Mouse (Mus musculus) hindbrain, embryonic 13.5 days (tissue): ENCODE results near the gene Mdc1. TPM values are rescaled to one million over a fixed set of nuclear protein-coding genes. Genes with fewer than 3 reads are reported as not detected.

ENCODE experiments used
- ATAC-seq: fragments of 200-750 bp; cut with Nextera tagmentation; 2 replicates; pipeline ENCODE4 v1.8.0; 2017; ENCODE audit warnings: moderate TSS enrichment; ENCODE audit not compliant: low FRiP score
- H3K27ac ChIP-seq: fragments of 300-500 bp; sonication (generic); 2 replicates; pipeline ENCODE4 v1.5.1; 2015; ENCODE audit warnings: inconsistent platforms, mild to moderate bottlenecking, moderate library complexity
- H3K27me3 ChIP-seq: fragments of 300-500 bp; sonication (generic); 2 replicates; pipeline ENCODE4 v1.6.1; 2015; ENCODE audit warnings: mild to moderate bottlenecking, inconsistent platforms
- H3K36me3 ChIP-seq: fragments of 300-500 bp; sonication (generic); 2 replicates; pipeline ENCODE4 v1.6.1; 2015; ENCODE audit warnings: mild to moderate bottlenecking, inconsistent platforms
- H3K4me1 ChIP-seq: fragments of 300-500 bp; sonication (generic); replicated peaks from 2 replicates; pipeline ENCODE4 v1.6.1; 2015; ENCODE audit warnings: inconsistent platforms
- H3K4me2 ChIP-seq: fragments of 300-500 bp; sonication (generic); 2 replicates; pipeline ENCODE4 v1.6.1; 2015; ENCODE audit warnings: inconsistent platforms, mild to moderate bottlenecking, moderate library complexity
- H3K4me3 ChIP-seq: fragments of 300-500 bp; sonication (generic); 2 replicates; pipeline ENCODE4 v1.5.1; 2015; ENCODE audit warnings: mild to moderate bottlenecking, inconsistent platforms
- H3K9ac ChIP-seq: fragments of 300-500 bp; sonication (generic); 2 replicates; pipeline ENCODE4 v1.6.1; 2015; ENCODE audit warnings: mild to moderate bottlenecking, inconsistent platforms
- H3K9me3 ChIP-seq: fragments of 300-500 bp; sonication (generic); 2 replicates; pipeline ENCODE4 v1.6.1; 2016; ENCODE audit warnings: inconsistent platforms
- WGBS: fragments of 180-500 bp; shearing (Covaris S2); methylation state at CpG from one replicate; pipeline ENCODE4 v1.1.7; 2015; 5-methylcytosine and 5-hydroxymethylcytosine counted together
- polyA plus RNA-seq: library from polyadenylated mRNA; unstranded; fragments of >200 nt; fragmentation: Nextera tagmentation; extraction: Ambion mirVana; gene quantifications from 2 replicates; pipeline ENCODE4 v1.2.1, GENCODE M21; 2015

Mdc1 gene
- polyA plus RNA-seq, 1 experiment from 2014 or later = 11.3 TPM

GRCm38 (mm10) chr17:35864832-35865353 is 23.6 kb downstream of the Mdc1 start:
- Histone ChIP-seq H3K9me3 (no peaks in the 10 kb centered on the region), H3K36me3 (no peaks in the 10 kb centered on the region), H3K4me3 (peak overlapping the region; percentile 67), H3K27ac (peak overlapping the region; percentile 98), H3K27me3 (no peaks in the 10 kb centered on the region), H3K9ac (peak overlapping the region; percentile 94), H3K4me1 (peaks cover 56% of the 10 kb centered on the region), H3K4me2 (peak overlapping the region; percentile 100)
- WGBS = 25% methylated on average over 10 of the region's 10 CpGs
- ATAC-seq = no peak

- peaks cover 60% of the 10 kb centered on the region for H3K4me1 ChIP-seq
- peak; percentile 68 for ATAC-seq
Observed at GRCm38 (mm10) chr17:35865481-35866280, 24.4 kb downstream of the Mdc1 start, which contains the start of gene Ppp1r18. TSS of gene Ppp1r18 (plus strand) at chr17:35865593.

GRCm38 (mm10) chr17:35866281-35866831 is 25.0 kb downstream of the Mdc1 start:
- Histone ChIP-seq H3K9me3 (no peaks in the 10 kb centered on the region), H3K4me2 (peak overlapping the region; percentile 100), H3K9ac (peak overlapping the region; percentile 94), H3K4me1 (peaks cover 64% of the 10 kb centered on the region), H3K36me3 (peaks cover 8% of the 10 kb centered on the region), H3K4me3 (peak overlapping the region; percentile 67), H3K27ac (peak overlapping the region; percentile 98), H3K27me3 (no peaks in the 10 kb centered on the region)
- 1% methylated on average over 37 of the region's 38 CpGs for WGBS
- peak; percentile 24 for ATAC-seq

More at GRCm38 (mm10) chr17:35865481-35866280, 24.4 kb downstream of the Mdc1 start, which contains the start of gene Ppp1r18:
- Histone ChIP-seq H3K9ac (peak within 1 kb of the TSS; percentile 94), H3K36me3 (peaks cover 4% of the 10 kb centered on the region), H3K27me3 (no peaks in the 10 kb centered on the region), H3K4me2 (peak within 1 kb of the TSS; percentile 100), H3K9me3 (no peaks in the 10 kb centered on the region), H3K4me3 (peak within 1 kb of the TSS; percentile 67), H3K27ac (peak within 1 kb of the TSS; percentile 98)
- under 1% methylated on average over 45 of the region's 48 CpGs for WGBS

GRCm38 (mm10) chr17:35866911-35867890 is 25.9 kb downstream of the Mdc1 start:
- Histone ChIP-seq H3K4me2 (peak overlapping the region; percentile 100), H3K9me3 (no peaks in the 10 kb centered on the region), H3K9ac (peak overlapping the region; percentile 94), H3K27me3 (no peaks in the 10 kb centered on the region), H3K4me3 (peak overlapping the region; percentile 67), H3K27ac (peak overlapping the region; percentile 98), H3K36me3 (peaks cover 9% of the 10 kb centered on the region), H3K4me1 (peaks cover 65% of the 10 kb centered on the region)
- 10% methylated on average over 26 of the region's 26 CpGs for WGBS
- no peak; the same call in 1 of the 2 replicates for ATAC-seq

DNA sequence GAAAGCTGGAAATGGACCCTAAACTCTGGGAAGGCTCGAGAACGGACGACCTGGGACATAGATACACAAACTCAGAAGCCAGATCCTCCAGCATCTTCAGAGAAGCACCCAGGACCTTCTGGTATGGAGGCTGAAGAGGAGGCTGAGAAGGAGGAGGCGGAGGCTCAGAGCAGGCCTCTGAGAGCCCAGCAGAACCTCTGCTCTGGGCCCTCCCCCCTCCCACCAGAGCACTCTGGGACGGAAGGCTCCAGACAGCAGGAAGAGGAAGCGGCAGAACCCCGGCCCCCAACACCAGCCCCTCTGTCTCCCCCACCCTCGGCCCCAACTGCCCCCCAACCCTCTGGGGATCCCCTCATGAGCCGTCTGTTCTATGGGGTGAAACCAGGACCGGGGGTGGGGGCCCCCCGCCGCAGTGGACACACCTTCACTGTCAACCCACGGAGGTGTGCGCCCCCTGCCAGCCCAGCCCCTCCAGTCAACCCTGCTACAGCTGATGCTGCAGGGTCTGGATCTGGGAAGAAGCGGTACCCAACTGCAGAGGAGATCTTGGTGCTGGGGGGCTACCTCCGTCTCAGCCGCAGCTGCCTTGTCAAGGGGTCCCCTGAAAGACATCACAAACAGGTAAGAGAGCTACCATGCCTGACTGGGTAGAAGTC is 27.0 kb downstream of the Mdc1 start:
- Histone ChIP-seq H3K9ac (peak overlapping the region; percentile 94), H3K4me3 (peak overlapping the region; percentile 67), H3K27ac (peak overlapping the region; percentile 98), H3K27me3 (no peaks in the 10 kb centered on the region), H3K36me3 (peaks cover 15% of the 10 kb centered on the region), H3K9me3 (no peaks in the 10 kb centered on the region), H3K4me1 (peaks cover 76% of the 10 kb centered on the region), H3K4me2 (peak overlapping the region; percentile 100)
- no peak for ATAC-seq
- 30% methylated on average over 16 of the region's 17 CpGs for WGBS

DNA sequence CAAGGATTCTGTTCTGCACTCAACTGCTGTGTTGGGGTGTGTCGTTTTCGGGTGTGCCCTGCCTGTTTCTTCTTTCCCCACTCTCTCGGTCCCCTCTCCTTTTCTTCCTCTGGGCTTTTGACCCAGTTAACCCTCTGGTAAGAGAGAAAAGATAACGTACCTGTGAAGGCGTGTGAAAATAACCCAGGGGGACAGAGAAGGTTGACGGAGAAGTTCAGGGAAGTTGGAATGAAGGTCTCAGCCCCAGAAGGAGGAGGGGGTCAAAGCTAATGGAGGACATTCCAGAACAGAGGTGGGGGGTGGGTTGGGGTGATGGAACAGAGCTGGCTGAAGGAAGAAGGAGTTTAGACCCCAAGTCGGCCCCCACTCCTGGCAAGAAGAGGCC is 27.6 kb downstream of the Mdc1 start:
- peaks cover 82% of the 10 kb centered on the region for H3K4me1 ChIP-seq
- no peaks in the 10 kb centered on the region for H3K9me3 ChIP-seq
- H3K27me3 ChIP-seq = no peaks in the 10 kb centered on the region
- WGBS = 3% methylated on average over 7 of the region's 7 CpGs
- no peak for ATAC-seq
- H3K36me3 ChIP-seq = peaks cover 18% of the 10 kb centered on the region
- H3K4me2 ChIP-seq = peak overlapping the region; percentile 100
- H3K9ac ChIP-seq = peak overlapping the region; percentile 94
- H3K4me3 ChIP-seq = peak overlapping the region; percentile 67
- peak overlapping the region; percentile 98 for H3K27ac ChIP-seq

DNA sequence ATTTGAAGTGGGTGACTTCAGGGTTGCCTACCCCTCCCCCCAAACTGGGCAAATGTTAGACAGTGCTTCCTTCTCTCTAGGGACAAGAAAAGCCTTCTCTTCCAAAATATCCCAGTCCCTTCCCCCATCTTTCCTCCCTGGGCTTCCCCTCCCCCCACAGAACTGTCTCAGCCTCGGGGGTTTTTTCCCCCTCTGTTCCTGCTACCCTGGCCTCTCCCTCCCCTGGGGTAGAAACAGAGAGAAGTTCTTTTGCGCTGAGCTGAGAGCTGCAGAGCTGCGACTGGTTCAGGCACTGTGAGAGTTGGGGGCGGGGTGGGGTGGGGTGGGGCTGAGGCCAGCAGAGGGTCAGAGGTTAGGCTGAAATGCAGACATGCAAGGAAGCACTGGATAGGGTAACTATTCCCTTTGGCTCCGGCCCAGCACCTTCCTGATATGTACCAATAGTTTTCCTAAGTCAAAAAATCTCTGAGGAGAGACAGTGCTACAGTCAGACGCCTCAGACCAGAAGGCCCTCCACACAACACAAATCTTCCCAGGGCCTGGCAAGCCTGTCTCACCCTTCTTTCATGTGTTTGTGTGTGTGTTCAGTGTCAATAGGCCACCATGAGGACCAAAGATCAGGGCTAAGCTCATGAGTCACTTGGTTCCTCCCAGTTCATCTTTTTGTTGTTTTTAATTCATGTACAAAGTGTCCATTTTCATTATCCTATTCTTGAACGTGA is 28.2 kb downstream of the Mdc1 start:
- WGBS = 2% methylated on average over 7 of the region's 7 CpGs
- peaks cover 82% of the 10 kb centered on the region for H3K4me1 ChIP-seq
- H3K9ac ChIP-seq = peak overlapping the region; percentile 94
- peak overlapping the region; percentile 98 for H3K27ac ChIP-seq
- ATAC-seq = no peak
- H3K9me3 ChIP-seq = no peaks in the 10 kb centered on the region
- peak overlapping the region; percentile 100 for H3K4me2 ChIP-seq
- peaks cover 23% of the 10 kb centered on the region for H3K36me3 ChIP-seq
- peak overlapping the region; percentile 67 for H3K4me3 ChIP-seq
- no peaks in the 10 kb centered on the region for H3K27me3 ChIP-seq

DNA sequence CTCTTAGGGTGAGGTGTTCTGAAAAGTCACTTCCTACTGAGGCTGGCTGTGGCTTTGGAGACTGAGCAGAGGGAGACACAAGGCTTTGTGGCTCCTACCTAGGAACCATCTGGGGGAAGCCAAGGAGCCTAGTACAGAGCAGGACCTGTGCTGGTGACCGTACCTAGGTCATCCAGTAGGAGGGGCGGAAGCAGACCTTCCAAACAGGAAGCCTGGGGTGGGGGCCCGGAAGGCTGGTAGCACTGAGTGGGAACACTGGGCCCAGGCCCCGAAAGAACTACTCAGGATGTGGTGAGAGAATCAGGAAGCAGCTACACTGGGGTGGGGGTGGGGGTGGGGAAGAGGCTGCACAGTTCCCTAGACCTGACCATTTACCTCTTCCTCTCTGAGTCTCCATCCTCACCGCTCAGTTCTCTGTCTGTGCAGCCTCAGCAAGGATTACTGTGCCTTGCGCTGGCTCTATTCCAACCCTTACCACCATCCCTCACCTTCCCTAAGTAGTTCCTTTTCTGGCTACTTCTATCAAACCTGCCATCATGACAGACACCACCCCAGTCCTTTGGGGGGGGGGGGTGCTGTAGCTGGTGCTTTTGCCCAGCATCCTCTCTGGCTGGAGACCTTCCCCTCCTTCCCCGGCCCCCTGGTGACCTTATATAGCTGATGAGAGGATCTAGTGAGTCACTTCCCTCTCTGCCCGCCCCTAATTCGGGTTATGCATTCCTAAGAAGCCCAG is 29.0 kb downstream of the Mdc1 start:
- 71% methylated on average over 9 of the region's 9 CpGs for WGBS
- no peaks in the 10 kb centered on the region for H3K9me3 ChIP-seq
- peak overlapping the region; percentile 98 for H3K27ac ChIP-seq
- no peak for ATAC-seq
- H3K4me1 ChIP-seq = peaks cover 76% of the 10 kb centered on the region
- H3K4me2 ChIP-seq = peak overlapping the region; percentile 100
- H3K27me3 ChIP-seq = no peaks in the 10 kb centered on the region
- H3K9ac ChIP-seq = peak overlapping the region; percentile 94
- peak overlapping the region; percentile 67 for H3K4me3 ChIP-seq
- peaks cover 31% of the 10 kb centered on the region for H3K36me3 ChIP-seq

- WGBS = 89% methylated on average over 8 of the region's 8 CpGs
Observed at GRCm38 (mm10) chr17:35870884-35871696, 29.8 kb downstream of the Mdc1 start.

More at GRCm38 (mm10) chr17:35870884-35871696, 29.8 kb downstream of the Mdc1 start:
- Histone ChIP-seq H3K4me1 (peaks cover 76% of the 10 kb centered on the region), H3K36me3 (peaks cover 37% of the 10 kb centered on the region), H3K27me3 (no peaks in the 10 kb centered on the region), H3K4me2 (peak overlapping the region; percentile 100), H3K9ac (peak overlapping the region; percentile 94), H3K4me3 (peak overlapping the region; percentile 67), H3K27ac (peak overlapping the region; percentile 98), H3K9me3 (no peaks in the 10 kb centered on the region)
- ATAC-seq = no peak
